11 mouse cellular contexts compared by ENCODE assay signal in genomic region chr13:117032402-117032801, GRCm38 (mm10).
"Had no signal": no experiment of that assay in that cellular context is flagged by ENCODE, and none has a peak within 500 bp of the region (broad histone marks: within the 10 kb centered on the region; RNA-seq: fewer than 3 reads in every experiment).

No protein-coding gene starts in this region.

- H3K4me1 ChIP-seq: limb, embryonic 12.5 days; neural tube, embryonic 12.5 days; stomach, embryonic 15.5 days had no signal

- H3K4me3 ChIP-seq: layer of hippocampus, adult 2 months; limb, embryonic 12.5 days; neural tube, embryonic 12.5 days; stomach, embryonic 15.5 days had no signal

- ATAC-seq: inflammation-experienced regulatory T-cells, adult 6 months had no signal

- H3K9ac ChIP-seq: limb, embryonic 12.5 days; lung, embryonic 14.5 days; neural tube, embryonic 12.5 days; stomach, embryonic 15.5 days had no signal

- H3K36me3 ChIP-seq: limb, embryonic 12.5 days; neural tube, embryonic 12.5 days; stomach, embryonic 15.5 days had no signal

- H3K27ac ChIP-seq: kidney, postnatal 0 days; layer of hippocampus, adult 2 months; limb, embryonic 12.5 days; neural tube, embryonic 12.5 days; stomach, embryonic 15.5 days had no signal

- H3K27me3 ChIP-seq: limb, embryonic 12.5 days; neural tube, embryonic 12.5 days; stomach, embryonic 15.5 days had no signal

- DNase-seq: kidney, adult 9 months; kidney, postnatal 4 days; lung, embryonic 14.5 days; lung, postnatal 14 days; midbrain, embryonic 14.5 days had no signal

- H3K4me2 ChIP-seq: limb, embryonic 12.5 days; lung, embryonic 14.5 days; neural tube, embryonic 12.5 days; stomach, embryonic 15.5 days had no signal

- H3K9me3 ChIP-seq: limb, embryonic 12.5 days; neural tube, embryonic 12.5 days; stomach, embryonic 15.5 days had no signal
